Mouse (Mus musculus): ENCODE results near the gene Med15.
"Not testable (repeated sequence)": the region's sequence is repeated elsewhere in the genome, so short reads cannot be mapped to it uniquely, and the experiment has no call there.

Med15 gene

GRCm38 (mm10) chr16:17745067-17745466 lies 12.4 kb upstream of the Med15 start:
- Histone ChIP-seq H3K27me3 (ENCODE audit: control insufficient read depth, insufficient read depth, low read length, poor library complexity, severe bottlenecking) (no peaks in the 10 kb centered on the region; the same call in 1 of the 2 replicates), H3K36me3 (ENCODE audit: control insufficient read depth, insufficient read depth, low read length, poor library complexity, severe bottlenecking) (no peaks in the 10 kb centered on the region)
- DNase-seq (ENCODE audit: low read depth, low spot score): no peak

GRCm38 (mm10) chr16:17744536-17744935 lies 11.8 kb upstream of the Med15 start:
- H3K36me3 ChIP-seq (ENCODE audit: control insufficient read depth, insufficient read depth, low read length, poor library complexity, severe bottlenecking): no peaks in the 10 kb centered on the region
- H3K27me3 ChIP-seq (ENCODE audit: control insufficient read depth, insufficient read depth, low read length, poor library complexity, severe bottlenecking): no peaks in the 10 kb centered on the region; the same call in 1 of the 2 replicates
- peak; percentile 74 for DNase-seq (ENCODE audit: low read depth, low spot score)

- DNase-seq (ENCODE audit: low read depth, low spot score): no peak
- H3K36me3 ChIP-seq (ENCODE audit: control insufficient read depth, insufficient read depth, low read length, poor library complexity, severe bottlenecking): no peaks in the 10 kb centered on the region
- no peaks in the 10 kb centered on the region; the same call in 1 of the 2 replicates for H3K27me3 ChIP-seq (ENCODE audit: control insufficient read depth, insufficient read depth, low read length, poor library complexity, severe bottlenecking)
Observed at GRCm38 (mm10) chr16:17743279-17743678, 10.6 kb upstream of the Med15 start.

GRCm38 (mm10) chr16:17742810-17743209 lies 10.1 kb upstream of the Med15 start:
- Histone ChIP-seq H3K36me3 (ENCODE audit: control insufficient read depth, insufficient read depth, low read length, poor library complexity, severe bottlenecking) (no peaks in the 10 kb centered on the region), H3K27me3 (ENCODE audit: control insufficient read depth, insufficient read depth, low read length, poor library complexity, severe bottlenecking) (no peaks in the 10 kb centered on the region; the same call in 1 of the 2 replicates)
- no peak for DNase-seq (ENCODE audit: low read depth, low spot score)

- Histone ChIP-seq H3K36me3 (ENCODE audit: control insufficient read depth, insufficient read depth, low read length, poor library complexity, severe bottlenecking) (no peaks in the 10 kb centered on the region), H3K27me3 (ENCODE audit: control insufficient read depth, insufficient read depth, low read length, poor library complexity, severe bottlenecking) (no peaks in the 10 kb centered on the region; the same call in 1 of the 2 replicates)
- DNase-seq (ENCODE audit: low read depth, low spot score): no peak
Observed at GRCm38 (mm10) chr16:17740080-17740479, 7.4 kb upstream of the Med15 start.

GRCm38 (mm10) chr16:17736156-17736555 lies 3.5 kb upstream of the Med15 start:
- Histone ChIP-seq H3K27me3 (ENCODE audit: control insufficient read depth, insufficient read depth, low read length, poor library complexity, severe bottlenecking) (no peaks in the 10 kb centered on the region; the same call in 1 of the 2 replicates), H3K36me3 (ENCODE audit: control insufficient read depth, insufficient read depth, low read length, poor library complexity, severe bottlenecking) (no peaks in the 10 kb centered on the region)
- no peak for DNase-seq (ENCODE audit: low read depth, low spot score)

GRCm38 (mm10) chr16:17734872-17735271 lies 2.2 kb upstream of the Med15 start:
- H3K36me3 ChIP-seq (ENCODE audit: control insufficient read depth, insufficient read depth, low read length, poor library complexity, severe bottlenecking); H3K27me3 ChIP-seq (ENCODE audit: control insufficient read depth, insufficient read depth, low read length, poor library complexity, severe bottlenecking); DNase-seq (ENCODE audit: low read depth, low spot score): not testable (repeated sequence)

GRCm38 (mm10) chr16:17733646-17734045 lies 955 bp upstream of the Med15 start:
- DNase-seq (ENCODE audit: low read depth, low spot score): no peak
- Histone ChIP-seq H3K27me3 (ENCODE audit: control insufficient read depth, insufficient read depth, low read length, poor library complexity, severe bottlenecking) (no peaks in the 10 kb centered on the region), H3K36me3 (ENCODE audit: control insufficient read depth, insufficient read depth, low read length, poor library complexity, severe bottlenecking) (no peaks in the 10 kb centered on the region)

GRCm38 (mm10) chr16:17732431-17732830 lies 260 bp downstream of the Med15 start:
- no peaks in the 10 kb centered on the region for H3K36me3 ChIP-seq (ENCODE audit: control insufficient read depth, insufficient read depth, low read length, poor library complexity, severe bottlenecking)
- DNase-seq (ENCODE audit: low read depth, low spot score): no peak
- no peaks in the 10 kb centered on the region for H3K27me3 ChIP-seq (ENCODE audit: control insufficient read depth, insufficient read depth, low read length, poor library complexity, severe bottlenecking)

GRCm38 (mm10) chr16:17732021-17732420 lies 670 bp downstream of the Med15 start:
- no peaks in the 10 kb centered on the region for H3K36me3 ChIP-seq (ENCODE audit: control insufficient read depth, insufficient read depth, low read length, poor library complexity, severe bottlenecking)
- DNase-seq (ENCODE audit: low read depth, low spot score): no peak
- H3K27me3 ChIP-seq (ENCODE audit: control insufficient read depth, insufficient read depth, low read length, poor library complexity, severe bottlenecking): no peaks in the 10 kb centered on the region

GRCm38 (mm10) chr16:17729974-17730373 lies 2.7 kb downstream of the Med15 start:
- no peak for DNase-seq (ENCODE audit: low read depth, low spot score)

GRCm38 (mm10) chr16:17727179-17727861 lies 5.4 kb downstream of the Med15 start:
- H3K27me3 ChIP-seq (ENCODE audit: control insufficient read depth, insufficient read depth, low read length, poor library complexity, severe bottlenecking): no peaks in the 10 kb centered on the region
- no peaks in the 10 kb centered on the region for H3K36me3 ChIP-seq (ENCODE audit: control insufficient read depth, insufficient read depth, low read length, poor library complexity, severe bottlenecking)
- DNase-seq (ENCODE audit: low read depth, low spot score): peak; percentile 84

More at GRCm38 (mm10) chr16:17729974-17730373, 2.7 kb downstream of the Med15 start:
- Histone ChIP-seq H3K27me3 (ENCODE audit: control insufficient read depth, insufficient read depth, low read length, poor library complexity, severe bottlenecking) (no peaks in the 10 kb centered on the region), H3K36me3 (ENCODE audit: control insufficient read depth, insufficient read depth, low read length, poor library complexity, severe bottlenecking) (no peaks in the 10 kb centered on the region)

- H3K27me3 ChIP-seq (ENCODE audit: control insufficient read depth, insufficient read depth, low read length, poor library complexity, severe bottlenecking): no peaks in the 10 kb centered on the region
- H3K36me3 ChIP-seq (ENCODE audit: control insufficient read depth, insufficient read depth, low read length, poor library complexity, severe bottlenecking): no peaks in the 10 kb centered on the region
- peak; percentile 10 for DNase-seq (ENCODE audit: low read depth, low spot score)
Observed at GRCm38 (mm10) chr16:17724448-17724847, 8.2 kb downstream of the Med15 start.

- no peak for DNase-seq (ENCODE audit: low read depth, low spot score)
- Histone ChIP-seq H3K36me3 (ENCODE audit: control insufficient read depth, insufficient read depth, low read length, poor library complexity, severe bottlenecking) (no peaks in the 10 kb centered on the region), H3K27me3 (ENCODE audit: control insufficient read depth, insufficient read depth, low read length, poor library complexity, severe bottlenecking) (no peaks in the 10 kb centered on the region)
Observed at GRCm38 (mm10) chr16:17723325-17723626, 9.4 kb downstream of the Med15 start.

- peak; percentile 89 for DNase-seq (ENCODE audit: low read depth, low spot score)
- no peaks in the 10 kb centered on the region for H3K27me3 ChIP-seq (ENCODE audit: control insufficient read depth, insufficient read depth, low read length, poor library complexity, severe bottlenecking)
- no peaks in the 10 kb centered on the region for H3K36me3 ChIP-seq (ENCODE audit: control insufficient read depth, insufficient read depth, low read length, poor library complexity, severe bottlenecking)
Observed at GRCm38 (mm10) chr16:17722461-17723324, 10.0 kb downstream of the Med15 start.
